Mouse (Mus musculus) bone marrow macrophage, adult 2 months (primary cell): ENCODE measurements around the gene Pacsin1. TPM values are rescaled to one million over a fixed set of nuclear protein-coding genes. Genes with fewer than 3 reads are reported as not detected.
A peak's percentile ranks its signal among the peaks of the same experiment; 100 is the strongest.
"Not testable (repeated sequence)": the region's sequence is repeated elsewhere in the genome, so short reads cannot be mapped to it uniquely, and the experiment has no call there.

Source experiments
- H3K27ac ChIP-seq: 2 replicates; pipeline ENCODE4 v1.5.1; 2012; ENCODE audit warnings: low read depth, low read length; ENCODE audit not compliant: insufficient read depth
- H3K4me1 ChIP-seq: 2 replicates; pipeline ENCODE4 v1.6.1; 2012; ENCODE audit warnings: low read length; ENCODE audit not compliant: control insufficient read depth, insufficient read depth
- H3K4me3 ChIP-seq: 2 replicates; pipeline ENCODE4 v1.5.1; 2012; ENCODE audit warnings: mild to moderate bottlenecking, low read length, moderate library complexity; ENCODE audit not compliant: insufficient read depth
- CTCF ChIP-seq: IDR thresholded peaks from 2 replicates; pipeline ENCODE4 v1.5.1; 2012; ENCODE audit warnings: low read depth, mild to moderate bottlenecking, low read length, moderate library complexity
- POLR2A ChIP-seq: IDR thresholded peaks from 2 replicates; pipeline ENCODE4 v1.6.1; 2012; ENCODE audit warnings: mild to moderate bottlenecking, low read depth, low read length, borderline replicate concordance
- polyA plus RNA-seq: library from polyadenylated mRNA; stranded (reverse); fragments of >200 nt; gene quantifications from 2 replicates; pipeline ENCODE4 v1.2.4, GENCODE M21; 2012; ENCODE audit not compliant: missing spikeins, insufficient read depth, insufficient read length

The Pacsin1 gene
- polyA plus RNA-seq, 1 experiment: not detected

GRCm38 (mm10) chr17:27636132-27637020 is 18.9 kb upstream of the Pacsin1 start, which contains the start of gene Rps10:
Gene Rps10 (minus strand): TSS chr17:27636669.
- Histone ChIP-seq H3K4me1 (peaks cover 8% of the 10 kb centered on the region; the same call in 1 of the 2 replicates), H3K27ac (peak within 1 kb of the TSS; percentile 64), H3K4me3 (peak within 1 kb of the TSS; percentile 55)
- no peak for TF ChIP-seq POLR2A
- no peak for TF ChIP-seq CTCF

GRCm38 (mm10) chr17:27637333-27637732 is 18.0 kb upstream of the Pacsin1 start:
- TF ChIP-seq POLR2A (no peak), CTCF (no peak)
- H3K4me3 ChIP-seq: no peak overlapping the region
- peaks cover 8% of the 10 kb centered on the region; the same call in 1 of the 2 replicates for H3K4me1 ChIP-seq
- no peak overlapping the region for H3K27ac ChIP-seq

GRCm38 (mm10) chr17:27638921-27639332 is 16.4 kb upstream of the Pacsin1 start:
- Histone ChIP-seq H3K4me3 (no peak overlapping the region), H3K27ac (no peak overlapping the region), H3K4me1 (peaks cover 15% of the 10 kb centered on the region)
- TF ChIP-seq CTCF: peak; percentile 64; the same call in 1 of the 2 replicates
- TF ChIP-seq POLR2A: no peak

GRCm38 (mm10) chr17:27639851-27640250 is 15.5 kb upstream of the Pacsin1 start:
- not testable (repeated sequence) for H3K27ac ChIP-seq, H3K4me3 ChIP-seq
- peaks cover 16% of the 10 kb centered on the region for H3K4me1 ChIP-seq

- Histone ChIP-seq H3K27ac (peak overlapping the region; percentile 65), H3K4me3 (peak overlapping the region; percentile 27), H3K4me1 (peaks cover 14% of the 10 kb centered on the region)
- TF ChIP-seq POLR2A (no peak), CTCF (no peak)
Measured at GRCm38 (mm10) chr17:27642491-27643062, 12.7 kb upstream of the Pacsin1 start.

- Histone ChIP-seq H3K4me1 (peaks cover 14% of the 10 kb centered on the region), H3K27ac (peak overlapping the region; percentile 65), H3K4me3 (peak overlapping the region; percentile 27; the same call in 1 of the 2 replicates)
- no peak for TF ChIP-seq POLR2A
- TF ChIP-seq CTCF: no peak
Measured at GRCm38 (mm10) chr17:27643101-27643500, 12.2 kb upstream of the Pacsin1 start.

GRCm38 (mm10) chr17:27643756-27644155 is 11.6 kb upstream of the Pacsin1 start:
- peaks cover 14% of the 10 kb centered on the region for H3K4me1 ChIP-seq
- H3K27ac ChIP-seq: no peak overlapping the region
- no peak overlapping the region for H3K4me3 ChIP-seq
- TF ChIP-seq POLR2A (no peak), CTCF (no peak)

GRCm38 (mm10) chr17:27644572-27644971 is 10.7 kb upstream of the Pacsin1 start:
- Histone ChIP-seq H3K27ac (no peak overlapping the region), H3K4me1 (peaks cover 14% of the 10 kb centered on the region), H3K4me3 (no peak overlapping the region)
- TF ChIP-seq POLR2A (no peak), CTCF (no peak)

GRCm38 (mm10) chr17:27645807-27646206 is 9.5 kb upstream of the Pacsin1 start:
- Histone ChIP-seq H3K4me1 (peaks cover 14% of the 10 kb centered on the region), H3K27ac (no peak overlapping the region), H3K4me3 (no peak overlapping the region)
- TF ChIP-seq CTCF (no peak), POLR2A (no peak)

GRCm38 (mm10) chr17:27650160-27650559 is 5.1 kb upstream of the Pacsin1 start:
- TF ChIP-seq POLR2A: no peak
- peak; percentile 72 for TF ChIP-seq CTCF
- no peak overlapping the region for H3K4me3 ChIP-seq
- peaks cover 2% of the 10 kb centered on the region; the same call in 1 of the 2 replicates for H3K4me1 ChIP-seq
- H3K27ac ChIP-seq: no peak overlapping the region
